Mouse (Mus musculus) erythroblast, embryonic 14.5 days (primary cell): ENCODE measurements around the gene Lipk. TPM values are rescaled to one million over a fixed set of nuclear protein-coding genes. Genes with fewer than 3 reads are reported as not detected.

Experiments used
- H3K27me3 ChIP-seq: 2 replicates; pipeline ENCODE4 v1.6.1; 2012; ENCODE audit warnings: inconsistent platforms; ENCODE audit not compliant: control insufficient read depth
- H3K36me3 ChIP-seq: 2 replicates; pipeline ENCODE4 v1.6.1; 2012; ENCODE audit warnings: mild to moderate bottlenecking, inconsistent platforms; ENCODE audit not compliant: control insufficient read depth
- H3K4me1 ChIP-seq: 2 replicates; pipeline ENCODE4 v1.6.1; 2012; ENCODE audit warnings: inconsistent platforms; ENCODE audit not compliant: control insufficient read depth
- H3K4me3 ChIP-seq: replicated peaks from 2 replicates; pipeline ENCODE3; 2012; ENCODE audit warnings: moderate library complexity, mild to moderate bottlenecking, inconsistent platforms
- H3K9me3 ChIP-seq: 2 replicates; pipeline ENCODE4 v1.6.1; 2012; ENCODE audit warnings: low read length, inconsistent platforms, mixed read lengths; ENCODE audit not compliant: control insufficient read depth
- GATA1 ChIP-seq: IDR thresholded peaks from 2 replicates; pipeline ENCODE4 v1.6.1; 2012; ENCODE audit warnings: low read length, inconsistent platforms, mixed read lengths
- TAL1 ChIP-seq: IDR thresholded peaks from 3 replicates; pipeline ENCODE4 v1.6.1; 2012; ENCODE audit warnings: low read length, inconsistent platforms, mixed read lengths
- polyA plus RNA-seq: library from polyadenylated mRNA; stranded (reverse); fragments of >175 nt; gene quantifications from 2 replicates; pipeline ENCODE4 v1.2.3, GENCODE M21; 2012

The Lipk gene
- polyA plus RNA-seq: not detected in 2 replicates

DNA sequence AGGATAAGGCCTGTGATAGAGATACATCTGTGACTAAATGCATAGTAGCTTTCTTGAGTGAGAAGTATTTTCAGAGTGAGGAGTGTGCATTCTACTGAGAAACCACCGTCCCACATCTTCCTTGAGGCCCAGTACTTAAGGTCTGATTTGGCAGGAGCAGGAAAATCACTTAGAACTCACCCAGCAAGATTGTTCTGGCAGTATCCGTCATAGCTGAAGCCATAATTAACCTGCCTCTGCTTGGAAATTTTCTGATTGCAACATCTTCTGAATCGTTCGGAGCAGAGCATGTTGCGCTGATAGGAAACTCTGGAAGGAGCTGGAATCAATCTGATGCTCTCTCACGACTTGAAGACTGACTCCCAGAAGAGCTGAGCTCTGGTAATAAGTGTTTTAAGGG is at the start of gene Lipk:
Gene Lipk, plus strand, starts transcription at position 289 of the 400 bp plus-strand sequence.
- H3K9me3 ChIP-seq: no peaks in the 10 kb centered on the region
- H3K4me3 ChIP-seq: no peak within 1 kb of the TSS
- H3K4me1 ChIP-seq: no peaks in the 10 kb centered on the region
- no peaks in the 10 kb centered on the region for H3K27me3 ChIP-seq
- H3K36me3 ChIP-seq: no peaks in the 10 kb centered on the region
- no peak for TF ChIP-seq GATA1
- no peak for TF ChIP-seq TAL1

DNA sequence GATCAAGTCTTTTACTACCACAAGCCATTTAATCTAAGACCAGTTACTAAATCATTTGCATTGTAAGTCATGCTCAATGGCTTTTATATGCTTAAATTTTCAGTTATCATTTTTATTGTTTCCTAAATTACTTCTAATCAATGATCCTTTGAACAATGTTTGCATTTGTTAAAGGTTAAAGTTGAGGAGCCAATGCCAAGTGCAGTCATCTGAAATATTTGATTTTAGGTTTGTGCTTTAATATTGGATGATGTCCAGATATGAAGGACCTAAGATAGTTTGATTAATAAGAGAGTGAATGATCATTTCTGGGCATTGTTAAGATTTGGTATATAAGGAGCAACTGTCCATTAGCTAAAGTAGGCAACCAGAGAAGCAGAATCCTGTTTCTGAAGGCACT is 47.2 kb upstream of the Lipk start, which contains the start of gene Lipf:
Gene Lipf, plus strand, starts transcription at position 301 of the 400 bp plus-strand sequence.
- no peak for TF ChIP-seq GATA1
- no peak for TF ChIP-seq TAL1

DNA sequence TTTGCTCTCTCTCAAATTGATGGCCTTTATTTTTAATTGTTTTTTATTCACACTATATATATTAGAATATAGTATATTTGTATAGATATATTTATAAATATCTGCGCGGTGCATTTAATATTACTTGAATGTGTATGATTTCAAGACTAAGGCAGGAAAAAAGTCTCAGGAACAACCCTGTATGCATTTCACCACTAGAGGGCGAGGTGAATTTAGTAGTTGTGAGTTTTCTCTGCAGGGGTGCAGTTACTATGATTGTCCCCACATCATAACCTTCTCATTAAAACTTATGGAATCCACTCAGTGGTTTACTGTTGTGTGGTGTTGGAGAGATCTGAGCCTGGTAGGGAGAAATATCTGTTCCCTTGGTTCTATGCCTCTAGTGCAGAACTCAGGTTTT is 29.1 kb upstream of the Lipk start:
- no peaks in the 10 kb centered on the region for H3K36me3 ChIP-seq
- TF ChIP-seq TAL1 (no peak), GATA1 (no peak)
- H3K9me3 ChIP-seq: no peaks in the 10 kb centered on the region
- no peaks in the 10 kb centered on the region for H3K27me3 ChIP-seq
- no peaks in the 10 kb centered on the region for H3K4me1 ChIP-seq
- no peak overlapping the region for H3K4me3 ChIP-seq

More for the DNA sequence above, 47.2 kb upstream of the Lipk start, which contains the start of gene Lipf:
- Histone ChIP-seq H3K4me1 (no peaks in the 10 kb centered on the region), H3K36me3 (no peaks in the 10 kb centered on the region), H3K27me3 (no peaks in the 10 kb centered on the region), H3K4me3 (no peak within 1 kb of the TSS), H3K9me3 (no peaks in the 10 kb centered on the region)

DNA sequence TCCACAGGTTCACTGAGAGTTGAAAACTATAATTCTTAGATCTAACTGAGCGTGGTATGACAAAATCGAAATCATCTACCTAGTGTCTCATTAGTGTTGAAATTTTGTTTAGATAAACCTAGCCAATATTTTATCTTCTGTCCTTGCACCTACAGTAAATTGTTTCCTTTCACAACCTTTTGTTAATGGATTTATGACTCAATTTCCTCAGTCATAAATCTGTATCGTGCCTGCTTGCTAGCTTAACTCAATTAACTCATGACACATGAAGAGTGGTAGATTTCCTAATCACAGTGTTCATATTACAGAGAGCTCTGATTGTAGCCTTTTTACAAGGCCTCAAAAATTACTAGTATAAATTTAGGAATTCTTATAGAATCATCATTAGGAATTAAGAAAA is 25.0 kb upstream of the Lipk start:
- TF ChIP-seq GATA1 (no peak), TAL1 (no peak)
- no peaks in the 10 kb centered on the region for H3K36me3 ChIP-seq
- no peak overlapping the region for H3K4me3 ChIP-seq
- H3K9me3 ChIP-seq: no peaks in the 10 kb centered on the region
- no peaks in the 10 kb centered on the region for H3K4me1 ChIP-seq
- no peaks in the 10 kb centered on the region for H3K27me3 ChIP-seq

DNA sequence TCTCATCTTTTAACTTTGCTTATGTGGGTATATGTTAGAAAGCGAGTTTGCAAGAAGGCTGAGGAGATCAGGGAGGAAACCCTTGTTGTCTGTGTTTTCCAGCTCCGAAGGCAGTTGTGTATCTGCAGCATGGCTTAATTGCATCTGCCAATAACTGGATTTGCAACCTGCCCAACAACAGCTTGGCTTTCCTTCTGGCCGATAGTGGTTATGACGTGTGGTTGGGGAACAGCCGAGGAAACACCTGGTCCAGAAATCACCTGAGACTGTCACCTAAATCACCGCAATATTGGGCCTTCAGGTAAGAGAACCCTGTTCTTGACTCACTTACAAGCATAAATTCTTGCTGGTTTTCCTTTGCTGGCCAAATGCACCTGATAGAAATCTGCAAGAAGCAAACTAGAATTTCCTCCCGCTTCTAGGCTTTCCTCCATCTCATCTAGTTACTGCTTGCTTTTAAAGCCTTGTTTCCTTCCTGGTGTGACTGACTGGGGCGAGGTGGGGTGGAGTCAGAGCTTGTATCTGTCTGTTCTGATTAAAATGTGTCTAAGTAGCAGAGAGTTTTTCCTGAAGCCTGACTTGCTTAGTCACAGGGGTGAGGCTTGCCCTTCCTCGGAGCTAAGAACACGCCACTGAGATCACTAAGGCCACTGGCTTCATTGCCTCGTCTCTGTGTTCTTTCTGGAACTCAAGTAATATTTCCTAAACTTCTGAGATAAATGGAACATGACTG is 13.5 kb downstream of the Lipk start:
- TF ChIP-seq GATA1 (no peak), TAL1 (no peak)
- Histone ChIP-seq H3K27me3 (no peaks in the 10 kb centered on the region), H3K4me3 (no peak overlapping the region), H3K36me3 (no peaks in the 10 kb centered on the region), H3K9me3 (no peaks in the 10 kb centered on the region), H3K4me1 (no peaks in the 10 kb centered on the region)

DNA sequence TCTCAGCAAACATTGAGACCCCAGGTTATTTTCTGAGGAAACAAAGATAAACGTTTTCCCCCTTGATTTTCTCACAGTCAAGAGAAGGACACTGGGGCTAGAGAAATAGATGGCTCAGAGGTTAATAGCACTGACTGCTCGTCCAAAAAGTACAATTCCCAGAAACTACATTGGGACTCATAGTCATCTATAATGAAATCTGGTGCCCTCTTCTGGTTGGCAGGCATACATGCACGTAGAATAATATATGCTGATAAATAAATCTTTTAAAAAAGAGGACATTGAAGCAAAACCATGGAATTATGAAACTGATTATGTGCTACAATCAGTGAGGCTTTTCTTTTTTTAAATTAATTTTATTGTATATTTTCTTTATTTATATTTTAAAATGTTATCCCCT is 14.7 kb downstream of the Lipk start:
- no peaks in the 10 kb centered on the region for H3K36me3 ChIP-seq
- H3K9me3 ChIP-seq: no peaks in the 10 kb centered on the region
- no peaks in the 10 kb centered on the region for H3K27me3 ChIP-seq
- no peak for TF ChIP-seq GATA1
- no peak for TF ChIP-seq TAL1
- H3K4me1 ChIP-seq: no peaks in the 10 kb centered on the region
- no peak overlapping the region for H3K4me3 ChIP-seq

DNA sequence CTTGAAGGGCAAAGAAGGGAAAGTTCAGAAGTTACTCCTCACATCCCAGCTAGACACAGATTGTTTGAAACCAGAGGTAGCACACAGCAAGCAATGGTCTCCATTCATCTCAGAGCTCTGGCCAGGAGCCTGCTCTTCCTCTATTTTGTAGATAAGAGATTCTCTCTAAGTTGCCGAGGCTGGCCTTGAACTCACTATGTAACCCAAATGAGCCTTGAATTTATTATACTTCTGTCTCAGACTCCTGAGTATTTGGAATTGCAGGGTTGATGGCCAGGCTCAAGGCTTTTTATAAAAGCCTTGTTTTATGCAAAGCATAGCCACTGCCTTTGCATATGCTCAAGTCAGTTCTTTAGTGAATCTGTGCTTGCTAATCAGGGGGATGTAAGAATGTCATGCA is 31.6 kb downstream of the Lipk start:
- TF ChIP-seq TAL1: no peak
- no peak for TF ChIP-seq GATA1
- Histone ChIP-seq H3K9me3 (no peaks in the 10 kb centered on the region), H3K4me3 (no peak overlapping the region), H3K4me1 (no peaks in the 10 kb centered on the region), H3K27me3 (no peaks in the 10 kb centered on the region), H3K36me3 (no peaks in the 10 kb centered on the region)

DNA sequence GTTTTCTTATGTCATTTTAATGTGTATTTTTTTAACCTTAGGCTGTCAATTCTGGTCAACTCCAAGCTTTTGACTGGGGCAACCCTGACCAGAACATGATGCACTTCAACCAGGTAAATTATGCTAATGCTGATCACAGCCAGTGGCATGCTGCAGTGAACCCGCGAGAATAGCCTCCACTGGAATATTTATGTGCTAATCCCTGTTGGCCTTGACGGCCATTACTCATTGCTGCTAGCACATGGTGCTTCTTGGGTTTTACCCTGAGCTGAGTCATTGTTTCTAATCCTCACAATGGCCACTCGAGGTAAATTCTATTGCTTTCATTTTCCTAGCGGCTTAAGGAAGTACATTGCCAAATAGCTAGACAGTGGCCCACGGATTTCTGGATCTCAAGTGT is 34.9 kb downstream of the Lipk start:
- H3K9me3 ChIP-seq: no peaks in the 10 kb centered on the region
- no peaks in the 10 kb centered on the region for H3K4me1 ChIP-seq
- no peak overlapping the region for H3K4me3 ChIP-seq
- H3K27me3 ChIP-seq: no peaks in the 10 kb centered on the region
- TF ChIP-seq TAL1 (no peak), GATA1 (no peak)
- H3K36me3 ChIP-seq: no peaks in the 10 kb centered on the region

DNA sequence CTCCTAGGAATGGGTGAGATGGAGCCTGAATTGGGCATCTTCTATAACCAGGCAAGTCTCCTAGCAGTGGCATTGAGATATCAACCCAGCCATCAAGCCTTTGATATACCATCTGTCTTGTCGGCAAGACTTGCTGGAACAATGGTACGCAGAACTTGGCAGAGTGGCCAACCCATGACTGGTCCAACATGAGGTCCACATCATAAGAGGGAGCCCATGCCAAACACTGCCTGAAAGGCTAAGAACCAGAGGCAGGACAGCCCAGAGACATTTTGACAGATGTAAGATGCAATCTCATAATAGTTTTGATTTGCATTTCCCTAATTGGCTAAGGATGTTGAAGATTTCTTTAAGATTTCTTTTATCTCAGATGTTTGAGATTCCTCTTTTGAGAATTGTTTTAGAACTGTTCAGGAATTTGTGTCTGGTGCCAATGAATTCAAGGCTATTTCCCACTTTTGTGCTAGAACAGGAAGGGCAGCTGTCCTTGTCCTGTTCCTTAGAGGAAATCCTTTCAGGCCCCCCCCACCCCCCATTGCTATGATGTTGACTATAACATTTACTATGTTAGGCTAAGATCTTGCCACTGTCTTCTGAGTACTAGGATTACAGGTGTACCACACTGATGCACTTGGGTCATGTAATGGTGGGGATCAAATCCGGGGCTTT is 41.4 kb downstream of the Lipk start:
- Histone ChIP-seq H3K9me3 (no peaks in the 10 kb centered on the region), H3K36me3 (no peaks in the 10 kb centered on the region), H3K4me1 (no peaks in the 10 kb centered on the region), H3K27me3 (no peaks in the 10 kb centered on the region), H3K4me3 (no peak overlapping the region)
- TF ChIP-seq TAL1: no peak
- TF ChIP-seq GATA1: no peak

DNA sequence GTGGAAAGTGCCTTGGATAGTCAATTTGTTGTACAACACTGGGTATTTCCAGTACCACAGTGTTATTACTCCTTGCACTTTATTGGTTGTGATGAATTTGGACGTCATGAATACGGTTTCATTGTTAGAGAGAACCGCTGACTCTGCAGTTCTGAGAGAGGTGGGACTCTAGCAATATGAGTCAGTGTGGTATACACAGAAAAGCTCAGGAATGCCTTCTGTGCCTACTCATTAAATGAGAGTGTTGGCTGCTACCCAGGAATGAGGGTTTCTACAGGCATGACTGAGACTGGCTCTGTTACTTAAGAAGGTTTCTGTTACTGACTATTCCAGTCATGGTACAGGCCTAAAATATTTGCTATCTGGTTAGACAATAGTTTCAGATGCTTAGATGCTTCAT is 43.4 kb downstream of the Lipk start:
- Histone ChIP-seq H3K4me3 (no peak overlapping the region), H3K36me3 (no peaks in the 10 kb centered on the region), H3K4me1 (no peaks in the 10 kb centered on the region), H3K27me3 (no peaks in the 10 kb centered on the region), H3K9me3 (no peaks in the 10 kb centered on the region)
- TF ChIP-seq GATA1 (no peak), TAL1 (no peak)
